Mouse (Mus musculus) adrenal gland, postnatal 14 days (tissue): ENCODE results near the gene Ttc37. TPM values are rescaled to one million over a fixed set of nuclear protein-coding genes. Genes with fewer than 3 reads are reported as not detected.

Source experiments
- DNase-seq: peaks from one replicate; pipeline ENCODE4 v3.0.0; 2021; ENCODE audit warnings: mixed read lengths
- long read RNA-seq, 2 experiments: library from polyadenylated mRNA; stranded (forward); transcript quantifications; one replicate each; pipeline ENCODE4 v2.0.0; 2021
- total RNA-seq: library from RNA; stranded (reverse); gene quantifications from 2 replicates; pipeline ENCODE4 v1.2.3, GENCODE M21; 2021

Ttc37 gene
- total RNA-seq = 24.6 and 27.6 TPM in 2 replicates
- long read RNA-seq, experiment 1, full-length matches to known transcripts = 3 of 12 reads
- long read RNA-seq, experiment 1, partial matches to known transcripts = 5 of 12 reads
- long read RNA-seq, experiment 1, other reads (novel, unspliced or antisense) = 4 of 12 reads
- long read RNA-seq, experiment 2, full-length matches to known transcripts = 4 of 7 reads
- long read RNA-seq, experiment 2, partial matches to known transcripts = 1 of 7 reads
- long read RNA-seq, experiment 2, other reads (novel, unspliced or antisense) = 2 of 7 reads

DNA sequence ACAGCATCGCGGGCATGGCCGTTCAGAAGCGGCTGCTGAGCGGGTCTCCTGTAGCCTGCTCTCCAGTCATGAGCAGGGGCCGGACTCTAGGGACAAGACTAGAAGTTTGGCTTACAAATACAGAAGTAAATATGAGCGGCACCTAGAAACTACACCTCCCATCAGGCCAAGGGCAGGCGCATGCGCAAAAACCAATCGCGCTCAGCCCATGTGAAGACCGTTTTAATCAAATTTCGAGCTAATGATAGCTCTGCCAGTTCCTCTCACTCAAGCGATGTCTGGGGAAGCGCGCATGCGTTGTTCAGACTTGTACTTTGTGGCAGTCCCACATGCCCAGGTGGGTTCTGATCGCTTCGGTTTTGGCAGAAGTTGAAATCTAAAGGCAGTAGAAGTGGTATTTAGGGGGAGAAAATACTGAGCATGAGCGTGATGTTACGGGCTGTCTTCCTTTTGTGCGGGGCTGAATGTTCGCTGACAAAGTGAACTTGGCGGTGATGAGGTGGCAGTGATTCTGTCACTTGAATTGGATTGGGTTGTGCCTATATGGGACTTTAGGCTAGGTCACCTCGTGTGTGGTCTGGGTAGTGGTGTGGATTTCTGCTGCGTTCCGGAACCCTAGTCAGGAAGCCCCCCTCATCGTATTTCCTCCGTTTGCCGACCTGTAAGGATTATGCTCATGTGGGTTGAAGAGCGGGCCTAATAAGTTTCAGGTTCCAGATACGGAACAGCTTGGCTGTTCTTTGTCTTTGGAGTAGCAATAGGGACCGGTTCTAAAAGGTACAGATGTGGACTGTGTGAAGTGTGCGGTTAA is at the start of gene Ttc37, which contains the start of gene Arsk:
Gene Ttc37 (plus strand): TSS at position 242 of the 811 bp plus-strand sequence.
Gene Arsk (minus strand): TSS at position 168 of the 811 bp plus-strand sequence.
- peak; percentile 97 for DNase-seq

DNA sequence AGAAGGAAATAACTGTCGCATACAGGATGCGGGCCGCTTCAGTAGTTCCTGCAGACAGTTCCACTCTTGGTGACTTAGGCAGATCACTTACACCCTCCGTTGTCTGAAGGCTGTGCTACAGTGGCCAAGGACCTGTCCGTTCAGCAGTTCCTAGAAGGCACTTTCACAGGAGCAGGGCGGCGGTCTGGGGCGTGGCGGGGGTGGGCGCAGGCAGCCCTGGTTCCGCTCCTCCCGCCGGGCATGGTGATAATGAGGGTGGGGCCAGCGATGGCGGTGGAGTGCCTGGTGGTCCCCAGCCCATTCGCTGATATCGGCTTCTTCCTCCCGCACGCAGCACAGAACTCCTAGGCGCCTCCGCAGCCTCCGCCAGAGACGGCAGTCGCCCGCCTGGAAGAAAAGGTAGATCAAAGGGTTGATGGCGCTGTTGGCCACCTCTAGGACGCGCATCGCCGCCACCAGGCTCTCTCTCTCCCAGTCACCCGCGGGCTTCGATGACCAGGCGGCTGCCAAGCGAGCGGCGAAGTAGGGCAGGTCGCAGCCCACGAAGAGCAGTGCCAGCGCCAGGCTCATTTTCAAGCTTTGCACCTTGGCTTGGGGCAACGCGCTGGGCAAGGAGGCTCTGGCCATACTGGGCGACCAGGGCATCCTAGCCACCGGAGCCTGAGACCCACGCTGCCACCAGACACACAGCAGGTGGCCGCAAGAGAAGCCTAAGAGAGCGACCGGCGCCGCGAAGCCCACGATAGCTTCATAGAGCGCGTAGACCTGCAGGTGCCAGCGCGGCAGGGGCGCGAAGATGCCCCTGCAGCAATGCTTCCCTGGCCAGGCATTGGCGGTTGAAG is 42.9 kb upstream of the Ttc37 start:
- DNase-seq = peak; percentile 26

DNA sequence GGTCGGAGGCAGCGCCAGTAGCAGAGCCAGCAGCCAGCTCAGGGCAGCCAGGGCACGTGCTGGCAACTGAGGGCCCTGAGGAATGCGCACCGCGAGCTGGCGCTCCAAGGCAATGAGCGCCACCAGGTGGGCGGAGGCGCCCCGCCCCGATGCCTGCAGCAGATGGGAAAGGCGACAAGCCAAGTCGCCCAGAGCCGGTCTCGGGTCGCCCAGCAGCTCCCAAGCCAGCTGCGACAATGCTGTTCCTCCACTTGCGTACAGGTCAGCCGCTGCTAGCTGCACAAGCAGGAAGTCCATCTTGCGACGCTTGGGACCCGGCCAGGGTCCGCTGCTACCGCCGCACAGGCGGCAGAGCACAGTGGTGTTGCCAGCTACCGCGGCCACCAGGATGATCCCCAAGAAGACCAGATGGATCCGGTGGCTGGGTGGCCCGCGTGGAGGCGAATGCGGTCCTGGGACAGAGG is 42.2 kb upstream of the Ttc37 start:
- DNase-seq = peak; percentile 74

DNA sequence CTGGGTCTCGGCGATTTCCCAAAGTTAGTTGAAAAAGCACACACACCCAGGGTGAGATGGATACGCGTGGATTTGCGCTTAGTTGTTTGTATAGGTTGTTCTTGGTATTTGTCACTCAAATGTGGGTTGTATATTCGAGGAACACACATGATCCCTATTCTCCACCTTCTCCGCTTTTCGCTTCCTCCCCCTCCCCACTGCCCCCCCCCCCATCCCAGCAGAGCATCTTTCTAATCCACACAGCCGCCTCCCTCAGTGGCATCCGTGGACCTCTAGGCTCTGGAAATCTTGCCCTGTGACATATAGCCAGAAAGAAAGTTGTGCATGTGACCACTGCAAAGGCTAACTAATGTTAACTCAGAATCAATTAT is 41.7 kb upstream of the Ttc37 start, which contains the start of gene Gpr150:
Gene Gpr150 (minus strand): TSS at position 101 of the 371 bp plus-strand sequence.
- no peak for DNase-seq

DNA sequence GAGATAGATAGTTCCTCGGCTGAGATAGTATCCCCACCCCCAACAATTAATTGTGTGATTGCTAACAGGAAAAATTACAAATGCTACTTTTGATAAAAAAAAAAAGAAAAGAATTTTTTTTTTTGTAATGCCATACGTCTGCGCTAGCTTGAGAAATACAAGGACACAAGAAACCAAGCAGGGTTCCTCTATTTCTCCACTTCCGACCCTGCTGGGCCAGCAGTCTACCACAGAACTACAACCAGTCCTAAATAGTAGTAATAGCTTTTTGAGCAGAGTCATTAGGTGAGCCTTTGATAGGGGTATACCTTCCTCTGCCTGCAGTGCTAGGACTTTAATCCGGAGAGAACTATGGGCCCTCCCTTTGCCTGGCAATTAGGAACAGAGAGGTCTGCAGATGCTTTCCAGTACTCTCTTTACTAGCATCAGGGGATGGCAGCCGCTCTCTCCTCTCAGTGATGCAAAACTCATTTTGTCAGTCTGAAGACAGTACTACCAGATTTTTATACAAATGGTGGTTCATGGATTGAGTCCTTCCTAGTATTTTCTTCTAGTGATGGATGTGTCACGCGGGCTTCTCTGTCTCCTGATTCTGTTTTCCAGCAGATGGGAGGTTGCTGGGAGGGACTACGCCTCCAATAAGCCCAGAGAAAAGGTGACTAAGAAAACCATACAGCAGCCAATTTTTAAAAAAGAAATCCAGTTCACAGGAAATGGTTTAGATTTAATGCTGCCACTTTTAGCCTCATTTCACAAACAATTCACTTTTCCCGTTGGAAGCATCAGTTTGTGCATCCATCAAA is 41.1 kb upstream of the Ttc37 start:
- no peak for DNase-seq

DNA sequence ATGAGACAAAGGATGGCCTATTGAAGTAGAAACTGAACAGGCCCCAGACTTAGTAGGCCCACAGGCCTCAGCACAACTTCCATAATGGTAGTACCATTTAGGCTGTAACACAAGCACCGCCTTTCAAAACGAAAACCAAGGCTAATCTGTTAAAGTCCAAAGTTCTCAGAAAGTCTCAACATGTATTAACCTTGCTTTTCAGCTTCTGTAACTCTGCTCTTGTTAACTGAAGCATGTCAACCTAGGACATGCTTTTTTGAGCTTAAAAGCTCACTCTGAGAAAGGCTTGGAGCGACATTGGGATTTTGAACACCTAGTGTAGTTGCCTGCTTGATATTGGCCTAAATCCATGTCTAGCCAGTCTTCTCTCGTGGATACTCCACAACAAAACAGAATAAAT is 38.9 kb upstream of the Ttc37 start:
- no peak for DNase-seq

DNA sequence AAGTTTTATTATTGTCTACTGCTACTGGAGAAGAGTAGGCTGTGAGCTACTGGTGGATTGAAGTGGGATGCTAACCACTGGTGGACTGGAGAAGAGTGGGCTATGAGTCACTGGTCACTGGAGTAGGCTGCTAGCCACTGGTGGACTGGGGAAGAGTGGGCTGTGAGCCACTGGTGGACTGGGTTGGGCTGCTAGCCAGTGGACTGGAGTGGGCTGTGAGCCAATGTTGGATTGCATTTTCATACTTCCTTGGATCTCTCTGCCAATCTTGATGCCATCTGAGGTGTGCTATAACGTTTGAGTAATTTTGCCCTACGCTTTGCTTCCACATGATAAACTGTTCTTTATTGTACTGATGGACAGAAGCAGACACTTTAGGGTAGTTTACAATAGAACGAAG is 36.4 kb upstream of the Ttc37 start:
- DNase-seq = no peak

DNA sequence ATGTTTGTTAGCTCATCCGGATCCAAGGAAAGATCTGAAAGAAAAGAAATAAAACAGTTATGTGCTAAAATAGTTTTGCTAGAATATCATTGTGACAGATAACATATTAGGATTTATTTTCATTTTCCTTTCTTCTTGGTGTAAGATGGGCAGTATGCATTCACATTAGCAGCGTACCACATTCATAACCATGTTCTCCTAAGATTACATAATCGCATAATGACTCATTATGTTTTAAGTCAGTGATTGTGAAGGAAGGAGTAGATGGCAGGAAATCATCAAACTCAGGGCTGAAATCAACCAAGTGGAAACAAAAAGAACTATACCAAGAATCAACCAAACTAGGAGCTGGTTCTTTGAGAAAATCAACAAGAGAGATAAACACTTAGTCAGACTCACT is 36.0 kb upstream of the Ttc37 start:
- DNase-seq = no peak

DNA sequence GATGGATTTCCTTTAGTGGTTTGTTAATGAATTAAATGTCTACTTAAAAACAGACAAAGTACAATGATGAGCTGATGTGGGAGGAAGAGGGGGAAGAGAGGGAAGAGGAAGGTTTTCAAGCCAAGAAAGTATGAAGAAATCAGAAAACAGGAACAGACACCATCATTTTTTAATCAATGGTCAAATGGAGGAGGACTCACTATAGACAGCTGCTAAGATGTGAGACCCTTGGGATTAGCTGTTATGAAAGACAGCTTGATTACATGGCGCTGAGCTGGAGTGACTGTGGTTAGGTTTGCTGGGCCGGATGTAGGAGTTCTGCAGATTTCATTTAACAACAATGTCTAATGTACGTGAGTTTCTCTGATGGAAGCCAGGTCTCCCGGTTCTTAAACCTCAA is 35.0 kb upstream of the Ttc37 start:
- DNase-seq = no peak

DNA sequence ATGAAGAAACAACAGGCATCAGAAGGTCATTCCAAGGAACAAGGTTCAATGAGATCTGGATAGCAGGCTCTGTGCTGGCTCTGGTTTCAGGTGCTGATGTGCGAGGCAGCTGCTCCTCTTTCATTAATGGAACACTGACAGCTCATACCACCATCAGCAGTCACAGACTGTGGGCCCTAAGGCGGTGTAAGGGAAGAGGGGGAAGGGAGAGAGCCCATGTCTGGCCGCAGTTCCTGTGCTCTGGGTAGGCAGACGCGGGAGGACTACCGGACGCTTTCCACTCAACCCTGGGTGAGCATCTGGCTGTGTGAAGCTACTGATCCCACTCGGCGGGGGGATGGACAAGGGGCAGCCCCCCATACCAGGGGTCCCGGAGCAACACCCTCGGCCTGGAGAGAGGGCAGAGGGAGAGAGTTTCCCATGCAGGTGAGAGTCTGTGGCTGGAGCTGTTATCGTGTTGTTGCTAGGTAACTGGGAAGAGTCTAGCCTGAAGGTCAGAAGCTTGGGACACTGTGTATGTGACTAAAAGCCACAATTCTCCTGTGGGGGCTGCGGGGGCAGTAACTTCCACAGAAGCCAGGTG is 34.1 kb upstream of the Ttc37 start:
- DNase-seq = peak; percentile 7

DNA sequence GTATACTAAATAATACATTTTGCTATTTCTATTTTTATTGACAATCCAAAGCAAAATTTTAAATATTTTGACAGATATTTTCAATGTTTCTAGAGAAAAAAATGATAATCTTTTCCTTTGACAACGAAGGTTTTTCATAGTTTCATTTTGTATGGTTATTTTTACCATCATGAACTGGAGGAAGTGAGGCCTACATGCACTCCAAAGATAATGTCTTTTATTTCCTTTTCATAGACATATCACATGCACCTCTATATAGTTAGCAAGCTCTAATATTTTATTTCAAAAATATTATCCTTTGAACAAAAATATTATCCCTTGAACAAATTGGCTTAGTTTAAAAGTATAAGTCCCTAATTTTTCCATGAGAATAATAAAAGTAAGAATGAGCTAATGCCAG is 24.2 kb upstream of the Ttc37 start:
- no peak for DNase-seq

DNA sequence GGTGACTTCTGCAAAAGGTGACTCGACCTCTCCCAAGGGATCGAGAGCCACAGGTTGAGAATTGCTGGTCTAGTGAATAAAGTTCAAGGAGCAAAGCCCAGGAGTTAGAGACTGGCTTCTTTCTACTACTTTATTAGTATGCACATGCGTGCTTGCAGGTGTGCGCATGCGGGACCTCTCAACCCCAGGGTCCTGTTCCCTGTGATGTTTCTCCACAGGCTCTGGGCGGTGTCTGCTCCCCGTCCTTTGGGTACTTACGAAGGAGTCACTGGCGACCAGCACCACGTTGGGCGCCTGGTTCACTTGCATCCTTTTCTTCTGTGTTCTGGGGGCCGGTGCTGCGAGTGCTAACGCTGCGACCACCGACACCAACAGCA is 430 bp upstream of the Ttc37 start:
- DNase-seq = peak; percentile 57

DNA sequence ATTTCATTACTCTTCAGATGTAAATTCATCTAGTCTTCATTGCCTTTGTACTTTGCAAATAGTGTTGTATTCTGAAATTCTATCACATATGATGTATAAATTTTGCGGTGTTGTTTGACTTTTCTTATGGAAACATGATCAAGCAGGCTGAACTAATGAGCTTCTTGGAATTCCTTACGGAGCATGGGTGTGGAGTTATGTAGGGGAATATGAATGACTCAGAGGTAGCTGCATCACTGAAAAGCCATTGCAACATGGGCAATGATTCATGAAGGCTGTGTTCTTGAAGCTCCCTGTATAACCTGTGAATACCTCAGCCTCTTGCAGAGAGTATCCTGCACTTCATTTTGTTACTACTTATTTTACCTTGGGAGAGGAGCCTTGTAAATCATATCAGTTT is 3.5 kb downstream of the Ttc37 start:
- peak; percentile 26 for DNase-seq

DNA sequence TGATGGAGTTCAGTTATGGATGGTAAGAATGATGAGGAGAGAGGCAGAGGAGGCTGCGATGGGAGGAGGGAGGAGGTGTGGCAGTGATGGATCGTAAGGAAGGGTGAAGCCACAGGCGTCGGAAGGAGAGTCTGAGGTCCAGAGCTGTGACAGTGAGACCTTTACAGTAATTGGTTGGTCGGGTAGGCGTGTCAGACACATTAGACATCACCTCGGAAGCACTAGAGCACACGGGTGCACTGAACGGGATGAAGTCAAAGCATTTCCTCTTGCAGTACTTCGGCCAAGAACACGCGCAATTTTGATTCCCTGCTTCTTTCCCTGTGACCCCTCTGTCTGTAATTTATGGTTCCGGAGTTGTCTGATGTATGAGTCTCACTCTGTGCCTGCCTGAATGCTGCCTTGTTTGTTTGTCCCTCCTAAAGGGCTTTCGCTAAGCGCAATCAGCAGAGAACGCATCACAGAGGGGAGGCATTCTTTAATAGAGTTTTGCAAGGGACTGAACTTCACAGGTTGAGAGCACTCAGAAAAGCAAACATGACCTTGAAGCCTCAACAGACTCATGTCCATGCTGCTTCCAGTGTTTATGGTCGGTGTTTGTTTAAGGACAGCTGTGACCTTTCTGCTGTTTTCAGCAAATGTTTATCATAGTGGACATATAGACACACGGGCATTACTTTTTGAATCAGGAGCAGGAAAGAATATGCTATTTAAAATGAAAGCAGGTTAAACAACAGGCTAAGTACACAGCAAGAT is 10.7 kb downstream of the Ttc37 start:
- no peak for DNase-seq

DNA sequence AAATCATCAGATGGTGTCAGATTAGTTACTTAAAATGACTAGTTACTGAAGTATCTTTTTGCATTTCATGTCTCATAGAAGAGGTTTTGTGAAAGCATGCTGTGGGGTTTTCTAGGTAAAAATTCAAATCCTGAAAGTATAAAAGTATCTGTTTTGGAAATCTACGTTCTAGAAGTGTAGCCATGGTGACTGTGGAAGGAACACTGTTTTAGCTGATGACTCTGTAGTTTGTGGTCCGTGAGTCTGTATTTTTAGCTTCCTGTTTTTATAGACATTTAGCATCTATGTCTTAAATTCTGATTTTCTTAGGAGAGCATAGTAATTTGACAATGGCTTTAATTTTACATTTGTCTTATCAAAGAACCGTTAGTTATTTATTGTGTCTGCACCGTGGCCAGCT is 30.3 kb downstream of the Ttc37 start:
- no peak for DNase-seq

DNA sequence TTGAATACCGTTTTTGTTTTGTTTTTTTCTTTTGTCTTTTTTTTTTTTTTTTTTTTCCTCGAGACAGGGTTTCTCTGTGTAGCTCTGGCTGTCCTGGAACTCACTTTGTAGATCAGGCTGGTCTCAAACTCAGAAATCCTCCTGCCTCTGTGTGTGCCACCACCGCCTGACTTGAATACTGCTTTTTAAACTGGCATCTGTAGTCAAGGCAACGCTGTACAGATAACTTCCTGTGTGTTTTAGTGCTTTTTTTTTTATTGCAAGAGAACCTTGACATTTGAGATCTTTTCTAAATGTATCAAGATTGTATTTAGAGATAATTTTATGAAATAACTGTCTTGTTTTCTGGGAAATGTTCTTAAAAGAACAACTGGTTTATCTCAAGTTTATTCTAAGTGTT is 33.9 kb downstream of the Ttc37 start:
- DNase-seq = no peak

DNA sequence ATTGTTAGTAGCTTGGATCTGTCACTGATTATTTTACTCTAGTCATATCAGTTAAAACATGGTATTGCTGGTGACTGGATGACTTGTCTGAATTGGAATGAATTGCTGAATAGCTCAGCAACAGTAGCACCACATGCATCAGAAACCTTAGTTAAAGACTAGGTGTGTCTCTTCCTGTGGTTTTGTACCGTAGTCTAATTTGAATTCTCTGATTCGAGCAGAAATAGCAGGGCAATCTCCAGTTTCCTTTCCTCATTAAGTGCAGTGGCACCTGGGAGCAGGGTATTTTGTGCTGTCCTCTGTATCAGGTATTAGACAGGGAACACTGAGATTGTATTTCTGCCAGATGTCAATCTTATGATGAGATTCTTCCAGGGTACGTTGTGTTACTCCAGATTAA is 40.3 kb downstream of the Ttc37 start:
- no peak for DNase-seq

DNA sequence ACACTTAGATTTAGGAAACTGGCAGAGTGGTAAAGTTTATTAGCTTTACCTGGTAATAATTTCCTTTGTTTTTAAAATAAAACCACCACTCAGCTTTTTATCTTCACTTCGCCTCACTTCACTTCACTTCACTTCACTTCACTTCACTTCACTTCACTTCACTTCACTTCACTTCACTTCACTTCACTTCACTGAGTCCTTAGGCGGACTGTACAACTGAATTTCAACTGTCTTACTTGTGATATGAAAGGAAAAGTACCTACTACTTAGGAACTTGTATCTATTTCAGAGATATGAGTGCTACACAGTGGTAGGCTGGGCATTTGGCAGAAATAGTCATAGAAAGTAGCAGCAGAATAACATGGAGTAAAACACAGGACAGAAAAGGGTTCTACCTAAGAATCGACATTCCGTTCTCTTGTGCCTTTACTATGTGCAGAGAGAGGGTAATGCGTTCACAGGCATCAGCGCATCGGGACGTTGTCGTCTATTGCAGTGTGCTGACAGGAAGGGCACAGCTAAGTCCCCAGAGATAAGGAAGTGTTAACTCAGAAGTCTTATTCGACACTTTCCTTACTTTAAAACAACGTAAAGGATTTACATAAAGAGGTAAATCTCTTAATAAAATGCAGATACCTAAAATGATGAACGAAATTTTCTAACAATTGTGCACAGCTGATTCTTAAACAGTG is 42.7 kb downstream of the Ttc37 start:
- DNase-seq = no peak

DNA sequence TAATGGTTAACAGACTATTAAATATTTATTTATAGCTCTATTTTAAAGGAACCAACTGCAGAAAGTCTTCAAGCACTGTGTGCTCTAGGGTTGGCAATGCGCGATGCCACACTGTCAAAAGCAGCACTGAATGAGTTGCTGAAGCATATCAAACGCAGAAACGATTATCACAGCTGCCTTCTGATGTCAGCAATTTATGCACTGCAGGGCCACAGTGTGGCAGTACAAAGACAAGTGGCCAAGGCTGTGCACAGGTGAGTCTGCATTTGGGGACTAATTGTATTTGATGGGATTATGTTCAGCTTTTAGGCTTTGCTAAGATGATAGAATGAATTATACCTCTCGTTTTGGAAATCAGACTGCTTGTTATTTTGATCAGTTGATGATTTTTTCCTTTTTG is 51.9 kb downstream of the Ttc37 start:
- no peak for DNase-seq

DNA sequence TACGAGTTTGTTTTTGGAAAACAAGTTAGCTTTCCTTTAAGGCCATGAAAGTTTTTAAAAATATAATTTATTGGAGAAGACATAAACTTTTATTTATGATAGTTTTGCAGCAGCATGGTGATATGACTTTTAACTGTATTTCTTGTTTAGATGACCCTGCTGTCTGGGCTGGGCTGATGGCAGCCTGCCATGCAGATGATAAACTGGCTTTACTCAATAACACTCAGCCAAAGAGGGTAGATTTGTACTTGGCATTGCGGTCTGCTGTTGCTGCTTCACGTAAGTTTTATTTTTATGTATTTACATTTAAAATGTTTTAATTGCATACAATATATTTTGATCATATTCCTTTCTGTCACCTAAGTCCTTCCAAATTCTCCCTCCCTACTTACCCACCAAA is 58.6 kb downstream of the Ttc37 start:
- DNase-seq = peak; percentile 77
